Mouse (Mus musculus): ENCODE results near the gene Skap1. TPM values are rescaled to one million over a fixed set of nuclear protein-coding genes. Genes with fewer than 3 reads are reported as not detected.

The Skap1 gene
- polyA plus RNA-seq, 1 experiment from 2014 or later: 0.59 TPM

- TF ChIP-seq CTCF (IDR thresholded peaks at IDR 0.05): peak; percentile 68
- no peaks in the 10 kb centered on the region for H3K27me3 ChIP-seq
- in situ Hi-C loops (cut with MboI; ENCODE audit: low pct_unique_long_range_greater_than_20kb): loop anchor here (5.0 kb wide), 1 partner anchor 251 kb away; the partner anchor contains the start of gene Hoxb5
- DNase-seq (ENCODE audit: low read depth, low spot score) (no peak), ATAC-seq (no peak)
- ChIA-PET POLR2A (interaction anchor here (0.5 to 1.6 kb wide), 7 partner anchors 10 to 275 kb away, joined by 3 to 4 read pairs (median 3); partner anchors contain the start of gene Hoxb5), CTCF (interaction anchor here (1.0 to 2.1 kb wide), 12 partner anchors 9 to 274 kb away, joined by 3 to 14 read pairs (median 4); partner anchors contain the start of genes Hoxb5 and Hoxb8)
Measured at GRCm38 (mm10) chr11:96553091-96553490, 88.7 kb downstream of the Skap1 start.

GRCm38 (mm10) chr11:96560229-96560628 lies 95.8 kb downstream of the Skap1 start:
- no peak for TF ChIP-seq CTCF (IDR thresholded peaks at IDR 0.05)
- ChIA-PET CTCF (interaction anchor here (1.2 to 1.7 kb wide), 2 partner anchors 9 to 14 kb away, joined by 3 to 5 read pairs; no protein-coding TSS in a partner anchor), POLR2A (no interaction called here)
- H3K27me3 ChIP-seq: no peaks in the 10 kb centered on the region
- DNase-seq (ENCODE audit: low read depth, low spot score) (no peak), ATAC-seq (no peak)
- in situ Hi-C loops (cut with MboI; ENCODE audit: low pct_unique_long_range_greater_than_20kb): no loop called here

- POLR2A ChIA-PET: no interaction called here
- DNase-seq (ENCODE audit: low read depth, low spot score) (no peak), ATAC-seq (no peak)
- CTCF ChIA-PET: interaction anchor here (1.2 kb wide), 1 partner anchor 18 kb away, joined by 3 read pairs; no protein-coding TSS in a partner anchor
- TF ChIP-seq CTCF (IDR thresholded peaks at IDR 0.05): peak; percentile 61
- in situ Hi-C loops (cut with MboI; ENCODE audit: low pct_unique_long_range_greater_than_20kb): no loop called here
- no peaks in the 10 kb centered on the region for H3K27me3 ChIP-seq
Measured at GRCm38 (mm10) chr11:96564088-96564487, 99.7 kb downstream of the Skap1 start.

- CTCF ChIA-PET: interaction anchor here (0.7 to 1.3 kb wide), 4 partner anchors 9 to 767 kb away, joined by 3 to 5 read pairs (median 4); no protein-coding TSS in a partner anchor
- POLR2A ChIA-PET: no interaction called here
- DNase-seq (ENCODE audit: low read depth, low spot score) (no peak), ATAC-seq (no peak)
- peak; percentile 56 for TF ChIP-seq CTCF (IDR thresholded peaks at IDR 0.05)
- in situ Hi-C loops (cut with MboI; ENCODE audit: low pct_unique_long_range_greater_than_20kb): no loop called here
- no peaks in the 10 kb centered on the region for H3K27me3 ChIP-seq
Measured at GRCm38 (mm10) chr11:96572515-96572914, 108.1 kb downstream of the Skap1 start.

GRCm38 (mm10) chr11:96576491-96577427 lies 112.4 kb downstream of the Skap1 start:
- H3K27me3 ChIP-seq: no peaks in the 10 kb centered on the region
- no peak for DNase-seq (ENCODE audit: low read depth, low spot score)
- no peak for TF ChIP-seq CTCF (IDR thresholded peaks at IDR 0.05)
- no peak for ATAC-seq
- in situ Hi-C loops (cut with MboI; ENCODE audit: low pct_unique_long_range_greater_than_20kb): no loop called here
- ChIA-PET CTCF (no interaction called here), POLR2A (no interaction called here)

- in situ Hi-C loops (cut with MboI; ENCODE audit: low pct_unique_long_range_greater_than_20kb): no loop called here
- ATAC-seq (no peak), DNase-seq (ENCODE audit: low read depth, low spot score) (no peak)
- no peaks in the 10 kb centered on the region for H3K27me3 ChIP-seq
- CTCF ChIA-PET: no interaction called here
- POLR2A ChIA-PET: interaction anchor here (0.9 kb wide), 1 partner anchor 267 kb away, joined by 3 read pairs; no protein-coding TSS in a partner anchor
- no peak for TF ChIP-seq CTCF (IDR thresholded peaks at IDR 0.05)
Measured at GRCm38 (mm10) chr11:96578551-96579283, 114.3 kb downstream of the Skap1 start.

GRCm38 (mm10) chr11:96581604-96582384 lies 117.4 kb downstream of the Skap1 start:
- POLR2A ChIA-PET: interaction anchor here (1.1 kb wide), 1 partner anchor 280 kb away, joined by 3 read pairs; no protein-coding TSS in a partner anchor
- in situ Hi-C loops (cut with MboI; ENCODE audit: low pct_unique_long_range_greater_than_20kb): no loop called here
- CTCF ChIA-PET: interaction anchor here (1.0 to 2.0 kb wide), 6 partner anchors 10 to 302 kb away, joined by 3 to 7 read pairs (median 4); no protein-coding TSS in a partner anchor
- no peak for ATAC-seq
- peak; percentile 87 for TF ChIP-seq CTCF (IDR thresholded peaks at IDR 0.05)
- no peaks in the 10 kb centered on the region for H3K27me3 ChIP-seq
- DNase-seq (ENCODE audit: low read depth, low spot score): no peak

- DNase-seq (ENCODE audit: low read depth, low spot score): no peak
- in situ Hi-C loops (cut with MboI; ENCODE audit: low pct_unique_long_range_greater_than_20kb): no loop called here
- ATAC-seq: no peak
- no peaks in the 10 kb centered on the region for H3K27me3 ChIP-seq
- ChIA-PET POLR2A (interaction anchor here (1.0 to 1.4 kb wide), 2 partner anchors 9 to 278 kb away, joined by 3 read pairs; no protein-coding TSS in a partner anchor), CTCF (interaction anchor here (1.5 to 2.0 kb wide), 3 partner anchors 29 to 303 kb away, joined by 4 to 7 read pairs (median 5); no protein-coding TSS in a partner anchor)
- no peak for TF ChIP-seq CTCF (IDR thresholded peaks at IDR 0.05)
Measured at GRCm38 (mm10) chr11:96582595-96582994, 118.2 kb downstream of the Skap1 start.

- ATAC-seq (no peak), DNase-seq (ENCODE audit: low read depth, low spot score) (no peak)
- H3K27me3 ChIP-seq: no peaks in the 10 kb centered on the region
- in situ Hi-C loops (cut with MboI; ENCODE audit: low pct_unique_long_range_greater_than_20kb): no loop called here
- no peak for TF ChIP-seq CTCF (IDR thresholded peaks at IDR 0.05)
- ChIA-PET CTCF (no interaction called here), POLR2A (interaction anchor here (0.7 kb wide), 1 partner anchor 339 kb away, joined by 3 read pairs; no protein-coding TSS in a partner anchor)
Measured at GRCm38 (mm10) chr11:96589828-96590227, 125.4 kb downstream of the Skap1 start.

All from Patski (cell line).